ENCODE assay signal across 8 mouse cellular contexts in the genomic region with DNA sequence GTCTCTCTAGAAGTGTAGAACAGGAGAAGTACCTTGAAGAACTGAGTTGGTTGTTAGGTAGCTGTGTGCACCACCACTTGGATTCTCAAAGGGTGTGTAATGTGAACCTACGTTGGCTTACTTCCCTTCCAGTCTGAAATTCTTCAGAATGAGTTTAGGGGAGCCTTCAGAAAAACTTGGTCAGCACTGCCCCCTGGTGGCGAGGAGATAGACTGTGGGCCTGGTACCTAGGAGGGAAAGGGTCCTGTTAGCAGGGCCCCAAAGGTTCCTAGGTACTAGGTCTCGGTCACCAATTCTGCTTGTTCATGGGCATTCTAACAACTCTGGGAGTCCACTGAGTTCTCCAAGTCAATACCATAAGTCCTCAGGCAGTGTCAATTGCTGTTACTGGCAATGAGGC. TPM values are rescaled to one million over a fixed set of nuclear protein-coding genes. Genes with fewer than 3 reads are reported as not detected.
DNase-seq lines count a peak whose midpoint lies in the region; ATAC-seq and TF ChIP-seq lines count a peak whose summit lies in the region.

No protein-coding gene starts in this region.

- 0 out of 2 replicates have a peak, but pooled peaks cover 4% of the 10 kb centered on the region for H3K4me1 ChIP-seq in heart, embryonic 12.5 days (replicated peaks)
- peaks cover 2% of the 10 kb centered on the region for H3K4me1 ChIP-seq in bone marrow, adult 2 months (ENCODE audit: control insufficient read depth, insufficient read depth, low read length)
- H3K4me1 ChIP-seq in embryonic facial prominence, embryonic 14.5 days (ENCODE audit: control insufficient read depth, insufficient read depth, low read length): no peaks in the 10 kb centered on the region

- H3K4me3 ChIP-seq in heart, embryonic 12.5 days: no peak overlapping the region
- no peak overlapping the region for H3K4me3 ChIP-seq in bone marrow, adult 2 months (replicated peaks; ENCODE audit: control insufficient read depth, low read depth, low read length)
- H3K4me3 ChIP-seq in embryonic facial prominence, embryonic 14.5 days (ENCODE audit: low read depth, low read length): no peak overlapping the region

- H3K27me3 ChIP-seq in heart, embryonic 12.5 days (replicated peaks): no peaks in the 10 kb centered on the region
- H3K27me3 ChIP-seq in embryonic facial prominence, embryonic 14.5 days (replicated peaks; ENCODE audit: control insufficient read depth, insufficient read depth, low read length): no peaks in the 10 kb centered on the region

- peak; percentile 77 to 93 for DNase-seq in heart, adult 18-20 months
- peak; percentile 86 for DNase-seq in embryonic facial prominence, embryonic 14.5 days (ENCODE audit: low spot score)
- DNase-seq in heart, postnatal 4 days: peak; percentile 90
- peak; percentile 57 to 74 for DNase-seq in layer of hippocampus, postnatal 36 days
- peak; percentile 85 for DNase-seq in mesoderm, embryonic 11.5 days (ENCODE audit: low read depth, low spot score)
- peak; percentile 72 to 84 for DNase-seq in spleen, postnatal 14 days (ENCODE audit: low spot score in 2 of 2)

- H3K27ac ChIP-seq in heart, embryonic 12.5 days (ENCODE audit: poor library complexity, severe bottlenecking): no peak overlapping the region
- no peak overlapping the region for H3K27ac ChIP-seq in bone marrow, adult 2 months (ENCODE audit: control insufficient read depth, insufficient read depth, low read depth, low read length, poor library complexity)
- H3K27ac ChIP-seq in embryonic facial prominence, embryonic 14.5 days (replicated peaks; ENCODE audit: low read depth, low read length): no peak overlapping the region

- peak; percentile 86 for TF ChIP-seq CTCF in bone marrow, adult 2 months (IDR thresholded peaks at IDR 0.05; ENCODE audit: control insufficient read depth, insufficient read depth, low read length)

- H3K9ac ChIP-seq in heart, embryonic 12.5 days: no peak overlapping the region
- no peak overlapping the region for H3K9ac ChIP-seq in embryonic facial prominence, embryonic 14.5 days (ENCODE audit: low read depth, low read length)

- H3K4me2 ChIP-seq in heart, embryonic 12.5 days: no peak overlapping the region
- no peak overlapping the region for H3K4me2 ChIP-seq in embryonic facial prominence, embryonic 14.5 days (ENCODE audit: low read depth, low read length)

- no peak for TF ChIP-seq POLR2A in bone marrow, adult 2 months (IDR thresholded peaks at IDR 0.05; ENCODE audit: borderline replicate concordance, control insufficient read depth, low read depth, low read length)

- no peaks in the 10 kb centered on the region for H3K9me3 ChIP-seq in heart, embryonic 12.5 days (replicated peaks)
- no peaks in the 10 kb centered on the region for H3K9me3 ChIP-seq in embryonic facial prominence, embryonic 14.5 days (ENCODE audit: control insufficient read depth, low read length)

- no peak for ATAC-seq in heart, embryonic 12.5 days (ENCODE audit: insufficient number of reproducible peaks, low FRiP score)
- peak; percentile 68 for ATAC-seq in embryonic facial prominence, embryonic 14.5 days (ENCODE audit: low read depth)

- no peaks in the 10 kb centered on the region for H3K36me3 ChIP-seq in heart, embryonic 12.5 days
- H3K36me3 ChIP-seq in embryonic facial prominence, embryonic 14.5 days (ENCODE audit: control insufficient read depth, insufficient read depth, low read length): no peaks in the 10 kb centered on the region

- 21% methylated on average over 3 of the region's 3 CpGs for WGBS in heart, embryonic 12.5 days
- 17% methylated on average over 3 of the region's 3 CpGs for WGBS in bone marrow, adult 2 months
- WGBS in embryonic facial prominence, embryonic 14.5 days: 13% methylated on average over 3 of the region's 3 CpGs

RNA-seq across cellular contexts. Expression of a gene that starts 4.7 kb away (rescaled TPM):
- 1 to 10 TPM; 3.2 to 3.4 TPM for total RNA-seq in heart, adult 18-20 months (2021)
- polyA plus RNA-seq in heart, embryonic 12.5 days (2016; fragmentation: Nextera tagmentation; extraction: Ambion mirVana): 2.4 and 2.6 TPM in 2 replicates
- 33.7 and 62.7 TPM in 2 replicates for polyA plus RNA-seq in bone marrow, adult 2 months (2011; ENCODE audit: insufficient read depth, insufficient read length, low replicate concordance, missing spikeins)
- polyA plus RNA-seq in embryonic facial prominence, embryonic 14.5 days (2014; fragmentation: Nextera tagmentation; extraction: Ambion mirVana): 1.8 and 2.1 TPM in 2 replicates
- total RNA-seq in heart, postnatal 4 days (2021): 1 to 10 TPM; 4.9 to 5.3 TPM
- total RNA-seq in layer of hippocampus, postnatal 36 days (2021): under 1 TPM; 0.51 to 0.67 TPM

RNA-seq across cellular contexts. Expression of a gene that starts 28.3 kb away (rescaled TPM):
- 10 to 100 TPM; 10.8 to 12.7 TPM for total RNA-seq in heart, adult 18-20 months (2021)
- 15.1 and 15.3 TPM in 2 replicates for polyA plus RNA-seq in heart, embryonic 12.5 days (2016; fragmentation: Nextera tagmentation; extraction: Ambion mirVana)
- 14.3 and 36.7 TPM in 2 replicates for polyA plus RNA-seq in bone marrow, adult 2 months (2011; ENCODE audit: insufficient read depth, insufficient read length, low replicate concordance, missing spikeins)
- 12.7 and 13.7 TPM in 2 replicates for polyA plus RNA-seq in embryonic facial prominence, embryonic 14.5 days (2014; fragmentation: Nextera tagmentation; extraction: Ambion mirVana)
- 10 to 100 TPM; 27.7 to 27.9 TPM for total RNA-seq in heart, postnatal 4 days (2021)
- 10 to 100 TPM; 12.6 to 14.9 TPM for total RNA-seq in layer of hippocampus, postnatal 36 days (2021)

RNA-seq across cellular contexts. Expression of a gene that starts 34.7 kb away (rescaled TPM):
- total RNA-seq in heart, adult 18-20 months (2021): 10 to 100 TPM; 26.3 to 28.2 TPM
- 46.0 and 53.3 TPM in 2 replicates for polyA plus RNA-seq in heart, embryonic 12.5 days (2016; fragmentation: Nextera tagmentation; extraction: Ambion mirVana)
- 14.8 and 33.9 TPM in 2 replicates for polyA plus RNA-seq in bone marrow, adult 2 months (2011; ENCODE audit: insufficient read depth, insufficient read length, low replicate concordance, missing spikeins)
- polyA plus RNA-seq in embryonic facial prominence, embryonic 14.5 days (2014; fragmentation: Nextera tagmentation; extraction: Ambion mirVana): 71.2 and 74.1 TPM in 2 replicates
- 10 to 100 TPM; 39.0 to 39.3 TPM for total RNA-seq in heart, postnatal 4 days (2021)
- 10 to 100 TPM; 43.9 to 48.1 TPM for total RNA-seq in layer of hippocampus, postnatal 36 days (2021)
